Comparison of ENCODE assay signal across 24 mouse cellular contexts in genomic region chr7:75866557-75866956, GRCm38 (mm10).
"Had no signal": no experiment of that assay in that cellular context is flagged by ENCODE, and none has a peak within 500 bp of the region (broad histone marks: within the 10 kb centered on the region; RNA-seq: fewer than 3 reads in every experiment).

No protein-coding gene starts in this region.

- DNase-seq: forebrain, postnatal 0 days; gastrocnemius, postnatal 14 days; gastrocnemius, postnatal 36 days; heart, adult 11 months; heart, adult 2 months; heart, postnatal 14 days; heart, postnatal 36 days; kidney, adult 18-20 months; kidney, adult 8-10 months; kidney, postnatal 10 days; kidney, postnatal 25 days; kidney, postnatal 4 days had no signal

- H3K9me3 ChIP-seq: heart, embryonic 15.5 days; hindbrain, embryonic 13.5 days; hindbrain, embryonic 15.5 days; intestine, embryonic 15.5 days; limb, embryonic 10.5 days had no signal

- H3K9ac ChIP-seq: forebrain, postnatal 0 days; heart, embryonic 13.5 days; heart, embryonic 15.5 days; hindbrain, embryonic 13.5 days; hindbrain, embryonic 15.5 days; intestine, embryonic 15.5 days; limb, embryonic 12.5 days had no signal

- ATAC-seq: forebrain, postnatal 0 days; inflammation-experienced regulatory T-cells, adult 6 months; intestine, embryonic 15.5 days; intestine, postnatal 0 days had no signal

- H3K4me2 ChIP-seq: heart, embryonic 11.5 days; heart, embryonic 13.5 days; heart, embryonic 15.5 days; hindbrain, embryonic 13.5 days; hindbrain, embryonic 15.5 days; intestine, embryonic 15.5 days; limb, embryonic 12.5 days had no signal

- H3K27ac ChIP-seq: heart, adult 2 months; heart, embryonic 13.5 days; heart, embryonic 15.5 days; hindbrain, embryonic 13.5 days; hindbrain, embryonic 15.5 days; intestine, embryonic 15.5 days; layer of hippocampus, adult 2 months; left cerebral cortex, adult 2 months; limb, embryonic 10.5 days; limb, embryonic 12.5 days had no signal

- H3K27me3 ChIP-seq: heart, embryonic 13.5 days; heart, embryonic 15.5 days; hindbrain, embryonic 13.5 days; hindbrain, embryonic 15.5 days; intestine, embryonic 15.5 days; limb, embryonic 12.5 days had no signal

- H3K4me1 ChIP-seq: intestine, embryonic 15.5 days; limb, embryonic 12.5 days had no signal

- H3K4me3 ChIP-seq: heart, adult 2 months; heart, embryonic 13.5 days; heart, embryonic 15.5 days; hindbrain, embryonic 13.5 days; hindbrain, embryonic 15.5 days; intestine, embryonic 15.5 days; layer of hippocampus, adult 2 months; left cerebral cortex, adult 2 months; limb, embryonic 10.5 days; limb, embryonic 12.5 days had no signal
